Mouse (Mus musculus) ES-CJ7 (cell line): Measurements from ENCODE around the gene Olfr948.

Source experiments
- DNase-seq: peaks from one replicate; pipeline ENCODE4 v3.0.0; 2011; ENCODE audit warnings: low read depth, low spot score

Olfr948 gene

DNA sequence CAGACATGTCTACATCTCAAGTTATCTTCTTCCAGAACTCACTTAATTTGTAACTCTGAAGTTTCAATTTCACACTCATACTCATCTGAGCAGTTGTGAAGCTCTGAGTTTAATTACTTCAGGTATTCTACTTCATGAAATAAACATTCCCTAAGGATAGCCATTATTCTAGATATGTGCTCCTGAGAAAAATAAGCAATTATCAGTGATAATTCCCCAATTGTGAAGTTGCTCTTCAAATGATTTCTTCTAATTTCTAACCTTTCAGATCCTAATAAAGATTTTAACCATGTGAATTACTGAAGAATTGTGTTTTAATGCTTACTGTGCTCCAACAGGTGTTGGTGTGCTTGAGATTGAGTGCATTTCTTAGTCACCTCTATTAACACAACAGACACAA, at the start of gene Olfr948:
Olfr948 (minus strand) TSS at position 101 of the 400 bp plus-strand sequence.
- no peak for DNase-seq

DNA sequence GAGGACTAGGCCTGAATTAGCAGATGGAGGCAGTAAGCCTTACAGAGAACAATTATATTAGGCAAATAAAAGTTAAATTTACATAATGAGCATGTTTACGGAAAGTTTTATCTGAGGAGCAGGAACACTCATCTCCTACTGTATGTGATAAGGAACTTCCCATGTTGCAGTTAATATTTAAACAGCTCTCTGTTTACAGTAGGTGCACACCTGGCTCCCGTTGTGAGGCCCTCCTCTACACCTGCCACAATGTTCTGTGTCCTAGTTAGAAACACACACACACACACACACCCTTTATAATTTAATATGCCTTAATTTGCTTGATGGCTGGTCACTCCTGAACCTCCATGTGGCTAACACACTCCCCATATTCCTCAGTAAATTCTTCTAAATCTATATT, 38.7 kb downstream of the Olfr948 start:
- DNase-seq = no peak

DNA sequence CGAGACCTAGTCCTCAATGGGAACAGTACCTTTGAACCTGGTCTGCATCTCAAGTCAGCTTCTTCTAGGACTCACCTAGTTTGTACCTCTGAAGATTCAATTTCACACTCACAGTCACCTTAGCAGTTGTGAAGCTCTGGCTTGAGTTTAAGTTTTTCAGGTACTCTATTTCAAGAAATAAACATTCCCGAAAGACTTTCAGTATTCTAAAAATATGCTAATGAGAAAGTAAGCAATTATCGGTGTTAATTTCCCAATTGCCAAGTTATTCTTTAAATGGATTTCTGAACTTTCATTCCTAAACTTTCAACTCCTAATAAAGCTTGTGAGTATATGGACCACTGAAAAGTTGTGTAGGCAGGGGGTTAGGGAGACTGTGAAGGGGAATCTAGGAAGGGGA, 49.1 kb downstream of the Olfr948 start, which contains the start of gene Olfr945:
Olfr945 (minus strand) TSS at position 101 of the 400 bp plus-strand sequence.
- no peak for DNase-seq
